Mouse (Mus musculus) brain, embryonic 14.5 days (tissue): Measurements from ENCODE around the gene Brdt.

ENCODE experiments used
- CTCF ChIP-seq: fragments of 200-500 bp; IDR thresholded peaks from 2 replicates; pipeline ENCODE4 v1.5.1; 2012; ENCODE audit warnings: inconsistent platforms, mild to moderate bottlenecking, moderate library complexity, borderline replicate concordance; ENCODE audit not compliant: insufficient read depth, insufficient read length; ENCODE audit errors: extremely low read depth
- POLR2A ChIP-seq: fragments of 200-500 bp; IDR thresholded peaks from 2 replicates; pipeline ENCODE4 v1.6.1; 2012; ENCODE audit warnings: mild to moderate bottlenecking, inconsistent platforms, borderline replicate concordance; ENCODE audit not compliant: poor library complexity, insufficient read depth, insufficient read length, severe bottlenecking; ENCODE audit errors: extremely low read depth

GRCm38 (mm10) chr5:107405361-107405760, 74.4 kb downstream of the Brdt start:
- TF ChIP-seq CTCF (no peak), POLR2A (no peak)
